Mouse (Mus musculus) layer of hippocampus, adult 9-11 months (tissue): ENCODE measurements around the gene Chpt1.
"Not testable (repeated sequence)": the region's sequence is repeated elsewhere in the genome, so short reads cannot be mapped to it uniquely, and the experiment has no call there.

Experiments used
- DNase-seq: peaks from one replicate; pipeline ENCODE4 v3.0.0; 2022

Chpt1 gene

DNA sequence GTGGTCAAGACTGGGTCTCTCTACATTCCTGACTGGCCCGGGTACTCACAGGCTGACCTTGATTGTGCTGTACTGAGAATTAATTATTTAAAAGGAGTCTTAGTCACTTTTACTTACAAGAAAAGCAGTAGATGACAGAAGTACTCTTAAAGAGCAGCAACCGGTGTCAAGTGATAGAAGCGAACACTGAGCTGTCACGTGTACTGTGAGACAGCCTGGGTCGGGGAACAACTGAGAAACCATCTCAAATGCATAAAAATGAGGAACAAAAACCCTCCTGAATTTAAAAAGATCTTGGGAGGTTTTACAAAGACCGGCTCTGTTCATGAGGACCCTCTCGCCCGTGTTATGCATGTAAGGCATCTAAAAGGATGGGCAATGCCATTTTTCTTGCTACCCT lies 11.2 kb downstream of the Chpt1 start:
- DNase-seq: no peak

DNA sequence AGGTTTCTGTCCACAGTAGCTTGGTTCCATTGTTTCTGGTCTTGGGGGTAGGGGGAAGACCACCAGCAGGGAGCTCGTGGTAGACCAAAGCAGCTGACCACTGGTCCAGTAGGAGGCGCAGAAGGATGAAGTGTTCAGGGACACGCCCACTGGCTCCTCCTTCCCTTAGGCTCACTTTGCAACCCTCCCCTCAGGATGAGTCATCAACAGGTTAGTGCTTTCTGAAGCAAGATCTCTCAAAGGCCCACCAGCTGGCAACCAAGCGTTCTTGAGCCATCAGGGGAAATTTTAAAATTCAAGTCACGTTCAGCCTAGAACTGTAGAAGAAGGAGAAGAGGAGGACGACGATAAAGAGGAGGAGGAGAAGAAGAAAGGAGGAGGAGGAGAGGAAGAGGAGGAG lies 12.2 kb downstream of the Chpt1 start:
- DNase-seq: no peak

DNA sequence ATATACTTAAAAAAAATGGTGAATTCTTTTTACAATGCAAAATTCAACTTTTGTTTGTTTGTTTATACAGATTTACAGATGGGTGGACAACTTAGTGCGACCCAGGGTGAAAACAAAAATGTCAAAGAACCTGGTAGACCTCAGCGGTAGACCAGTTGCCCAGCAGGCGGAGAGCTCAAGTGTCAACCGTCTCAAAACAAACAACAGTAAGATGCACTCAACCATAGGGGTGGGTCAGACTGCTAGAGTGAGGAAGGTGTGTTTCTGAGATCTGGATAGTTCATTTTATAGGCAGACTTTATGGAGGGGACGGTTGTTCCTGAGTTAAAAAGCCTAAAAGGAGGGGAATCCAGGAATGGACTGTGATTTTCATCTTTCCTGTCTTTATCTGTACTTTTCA lies 15.2 kb downstream of the Chpt1 start:
- no peak for DNase-seq

DNA sequence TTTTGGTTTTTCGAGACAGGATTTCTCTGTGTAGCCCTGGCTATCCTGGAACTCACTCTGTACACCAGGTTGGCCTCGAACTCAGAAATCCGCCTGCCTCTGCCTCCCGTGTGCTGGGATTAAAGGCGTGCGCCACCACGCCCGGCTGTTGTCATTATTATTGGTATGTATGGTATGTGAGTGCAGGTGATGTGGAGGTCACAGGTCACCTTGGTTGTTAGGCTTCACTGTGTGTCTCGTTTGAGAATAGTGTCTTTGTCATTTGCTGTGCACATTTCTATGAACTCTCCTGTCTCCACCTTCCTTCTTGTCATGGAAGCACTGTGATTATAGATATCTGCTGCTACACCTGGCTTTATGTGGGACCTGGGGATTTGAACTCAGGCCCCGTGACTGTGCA lies 21.0 kb downstream of the Chpt1 start:
- DNase-seq: not testable (repeated sequence)

DNA sequence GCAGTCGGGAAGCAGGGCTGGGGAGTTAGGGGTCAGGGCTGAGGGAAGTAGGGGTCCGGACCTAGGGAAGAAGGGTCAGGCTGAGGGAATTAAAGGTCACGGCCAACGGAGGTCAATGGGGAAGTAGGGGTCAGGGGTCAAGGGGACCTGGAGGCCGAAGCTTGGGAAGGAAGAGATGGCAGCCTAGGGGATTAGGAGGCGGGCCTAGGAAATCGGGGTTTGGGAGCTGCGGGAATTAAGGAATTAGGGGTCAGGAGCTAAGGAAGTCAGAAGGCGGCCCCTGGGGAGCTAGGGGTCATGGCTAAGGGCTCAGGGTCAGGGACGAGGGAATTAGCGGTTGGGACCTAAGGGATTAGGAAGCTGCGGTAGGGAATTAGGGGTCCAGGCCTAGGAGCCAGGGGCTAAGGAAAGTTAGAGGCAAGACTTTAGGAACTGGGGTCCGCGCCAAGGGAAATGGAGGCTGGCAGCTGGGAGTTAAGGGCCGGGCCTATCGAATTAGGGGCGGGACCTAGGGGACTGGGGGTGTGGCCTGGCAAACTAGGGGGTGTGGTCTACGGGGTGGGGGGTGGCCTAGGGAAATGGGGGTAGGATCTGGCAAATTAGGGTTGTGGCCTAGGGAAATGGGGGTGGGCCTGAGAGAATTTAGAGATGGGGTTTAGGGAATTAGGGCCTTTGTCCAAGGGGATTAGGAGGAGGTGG lies 43.6 kb downstream of the Chpt1 start:
- DNase-seq: no peak

DNA sequence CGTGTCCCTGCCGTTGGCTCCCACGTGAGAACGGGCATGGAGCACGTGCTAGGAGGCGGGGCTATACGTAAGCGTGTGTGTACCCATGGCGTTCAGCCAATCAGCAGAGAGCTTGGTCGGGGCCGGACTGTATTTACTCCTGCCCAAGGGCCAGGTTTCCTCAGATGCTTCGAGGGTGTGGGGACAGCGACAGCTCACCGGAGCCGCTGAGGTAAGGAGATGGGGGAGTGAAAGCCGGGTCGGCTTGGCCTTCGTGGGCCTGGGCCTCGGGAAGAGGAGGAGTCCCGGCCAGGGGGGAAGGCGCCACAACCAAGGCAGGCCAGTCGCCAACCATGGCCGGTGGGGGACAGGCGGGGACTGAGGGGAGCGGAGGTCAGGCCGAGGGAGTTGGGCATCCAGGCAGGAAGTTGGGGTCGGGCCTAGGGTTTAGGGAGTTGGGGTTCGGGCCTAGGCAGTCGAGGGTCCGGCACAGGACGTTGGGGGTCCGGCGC lies 44.3 kb downstream of the Chpt1 start, which contains the start of gene Sycp3:
TSS of gene Sycp3 (plus strand) at position 68 of the 491 bp plus-strand sequence.
- DNase-seq: no peak

DNA sequence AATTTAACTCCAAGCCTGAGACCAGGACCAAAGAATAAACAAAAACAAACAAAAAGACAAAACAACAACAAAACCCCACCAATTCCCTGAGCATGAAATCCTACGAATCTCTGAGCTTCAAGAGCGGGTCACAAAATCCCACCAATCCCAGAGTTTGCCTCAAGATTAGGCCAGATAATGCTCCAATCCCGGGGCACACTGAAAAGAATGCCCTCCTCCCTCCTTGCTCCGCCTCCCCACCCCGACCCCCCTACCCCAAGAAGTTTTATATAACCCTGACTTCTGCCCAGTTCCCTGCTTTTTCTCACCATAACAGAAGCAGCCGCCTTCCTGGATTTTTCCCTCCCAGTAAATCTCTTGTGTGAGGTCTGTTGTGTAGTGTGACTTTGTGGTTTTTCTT lies 46.1 kb downstream of the Chpt1 start:
- no peak for DNase-seq

DNA sequence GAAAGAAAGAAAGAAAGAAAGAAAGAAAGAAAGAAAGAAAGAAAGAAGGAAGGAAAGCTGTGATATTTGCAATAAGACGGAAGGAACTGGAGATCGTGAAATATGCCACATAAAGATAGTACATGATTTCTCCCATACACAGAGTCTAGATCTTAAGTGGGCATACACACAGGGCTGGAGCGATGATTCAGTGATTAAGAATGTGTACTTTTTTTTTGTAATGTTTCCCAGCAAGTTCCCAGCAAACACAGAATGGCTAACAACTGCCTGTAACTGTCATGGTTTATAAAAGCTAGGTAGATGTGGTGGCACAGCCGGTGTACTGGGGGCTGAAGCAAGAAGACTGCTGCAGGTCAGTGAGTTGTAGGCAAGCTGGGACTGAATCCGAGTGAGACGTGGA lies 51.9 kb downstream of the Chpt1 start:
- DNase-seq: no peak

DNA sequence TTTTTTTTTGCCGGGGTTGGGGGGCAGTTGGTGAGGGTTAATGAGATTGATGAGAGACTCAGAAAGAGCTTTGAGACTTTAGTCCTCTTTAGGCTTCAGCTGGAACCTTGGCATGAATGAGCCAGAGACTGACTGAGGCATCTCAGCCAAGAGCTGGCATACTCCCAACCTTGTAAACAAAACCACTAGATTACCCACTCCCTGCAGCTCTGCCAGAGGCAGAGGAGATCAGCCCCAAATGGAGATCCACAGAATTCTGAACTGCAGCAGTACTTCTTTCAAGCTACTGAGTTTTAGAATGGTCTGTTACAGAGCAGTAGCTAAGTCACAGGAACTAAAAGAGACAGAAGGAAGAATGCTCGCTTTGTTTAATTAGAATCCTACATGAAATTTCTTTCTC lies 52.7 kb downstream of the Chpt1 start:
- peak; percentile 67 for DNase-seq

DNA sequence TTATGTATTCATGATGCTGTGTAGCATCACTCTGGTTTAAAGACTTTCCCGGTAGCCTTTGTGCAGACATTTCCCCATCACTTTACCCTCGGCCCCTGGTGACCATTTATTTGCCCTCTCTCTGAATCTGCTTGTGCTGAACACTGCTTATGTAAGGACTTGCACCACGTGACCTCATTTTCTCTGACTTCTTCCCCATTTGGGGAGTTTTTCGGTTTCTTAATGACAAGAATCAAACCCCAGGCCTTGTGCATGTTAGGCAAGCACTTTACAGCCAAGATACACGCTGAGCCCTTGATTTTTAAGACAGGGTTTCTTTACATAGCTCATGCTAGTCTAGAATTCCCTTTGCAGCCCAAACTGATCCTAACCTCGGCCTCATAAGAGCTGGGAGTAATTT lies 62.6 kb downstream of the Chpt1 start:
- no peak for DNase-seq

DNA sequence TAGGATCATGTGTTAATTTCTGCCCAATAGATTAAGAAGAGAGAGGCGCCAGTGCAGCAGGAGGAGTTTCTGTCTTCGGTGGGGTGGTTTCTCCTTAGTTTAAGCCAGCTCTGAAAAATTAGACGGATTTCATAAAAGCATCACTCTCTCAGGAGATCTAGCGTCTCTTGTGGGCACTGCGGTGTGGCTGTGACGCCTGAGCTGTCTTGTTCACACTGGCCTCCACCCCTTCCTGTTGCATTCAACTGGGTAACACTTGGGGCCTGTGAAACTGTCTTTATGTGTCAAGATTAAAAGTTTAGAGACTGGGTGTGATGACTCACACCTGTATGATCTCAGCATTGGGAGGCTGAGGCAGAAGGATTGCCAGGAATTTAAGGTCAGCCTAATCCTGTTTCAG lies 75.9 kb downstream of the Chpt1 start:
- no peak for DNase-seq

DNA sequence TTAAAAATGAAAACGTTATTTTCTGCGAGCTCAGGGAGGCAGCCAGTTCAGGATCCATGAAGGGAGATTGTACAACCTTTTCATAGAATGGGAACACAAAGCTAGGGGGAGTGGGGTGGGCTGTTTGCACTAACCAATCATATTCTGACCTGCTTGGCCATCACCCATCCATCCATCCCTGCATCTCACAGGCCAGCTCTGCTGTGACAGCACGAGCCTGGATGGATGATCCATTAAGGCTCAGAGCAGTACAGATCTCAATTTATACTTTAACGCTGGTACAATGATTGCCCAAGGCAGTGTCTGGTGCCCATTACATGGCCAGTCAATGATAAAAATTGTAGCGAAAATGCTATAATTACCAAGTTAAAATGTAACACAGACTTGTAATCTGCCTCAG lies 77.0 kb downstream of the Chpt1 start:
- no peak for DNase-seq

DNA sequence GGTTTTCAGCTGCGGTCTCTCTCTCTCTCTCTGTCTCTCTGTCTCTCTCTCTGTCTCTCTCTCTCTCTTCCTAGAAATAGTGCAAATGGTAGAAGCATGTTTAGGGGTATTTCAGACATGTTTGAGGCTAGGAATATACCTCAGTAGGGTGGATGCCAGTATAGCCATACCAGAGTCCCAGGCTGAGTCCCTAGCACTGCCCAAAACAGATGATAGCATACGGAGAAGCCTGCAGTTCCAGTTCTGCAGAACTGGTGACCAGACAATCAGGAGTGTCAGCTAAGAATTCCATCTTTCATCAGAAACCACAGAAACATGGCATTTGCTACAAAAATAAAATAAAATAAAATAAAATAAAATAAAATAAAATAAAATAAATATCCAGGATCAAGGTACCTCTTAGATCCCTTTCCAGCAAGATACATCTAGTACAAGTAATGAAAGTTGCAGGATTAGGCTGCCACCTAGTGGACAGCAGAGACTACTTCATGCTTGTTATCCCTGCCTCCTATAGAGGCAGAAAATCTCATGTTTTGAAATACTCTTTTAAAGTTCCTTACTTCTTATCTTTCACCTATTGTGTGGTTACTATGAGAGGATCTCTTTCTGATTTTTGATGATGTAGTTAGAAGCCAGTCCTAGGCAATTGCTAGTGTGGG lies 77.6 kb downstream of the Chpt1 start:
- no peak for DNase-seq

DNA sequence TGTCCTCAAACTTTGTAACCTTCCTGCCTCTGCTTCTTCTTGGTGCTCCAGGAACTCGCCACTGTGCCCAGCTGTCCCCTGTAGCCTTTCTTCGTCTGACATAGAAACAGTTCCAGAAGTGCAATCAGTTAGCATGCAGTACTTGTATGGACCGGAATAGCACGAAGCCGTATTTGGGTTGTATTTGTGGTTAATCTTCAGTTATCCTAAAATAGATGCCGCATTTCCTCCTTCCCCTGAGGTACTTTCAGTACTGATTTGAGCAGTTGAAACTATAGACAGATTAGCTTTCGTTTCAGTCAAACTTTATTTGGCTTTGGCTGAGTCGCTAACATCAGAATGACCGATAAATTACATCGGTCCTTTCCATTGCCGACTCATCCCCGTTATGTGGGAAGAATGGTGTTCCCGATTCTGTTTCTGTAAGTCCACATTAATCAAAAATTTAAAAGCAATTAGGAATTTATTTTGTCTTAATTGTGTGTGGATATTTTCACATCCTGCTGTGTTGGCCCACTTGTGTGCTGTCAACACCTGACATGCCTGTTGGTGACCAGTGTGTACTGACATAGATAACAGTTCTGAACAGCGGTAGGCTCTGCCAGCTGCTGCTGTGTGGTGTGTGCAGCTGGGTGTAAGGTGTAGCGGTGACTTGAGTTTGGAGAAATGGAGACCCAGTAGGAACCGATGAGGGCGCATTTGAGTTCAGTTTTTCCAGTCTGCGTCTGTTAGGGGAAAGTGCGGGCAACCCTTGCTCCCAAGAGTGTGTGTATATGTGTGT lies 83.0 kb downstream of the Chpt1 start:
- no peak for DNase-seq

DNA sequence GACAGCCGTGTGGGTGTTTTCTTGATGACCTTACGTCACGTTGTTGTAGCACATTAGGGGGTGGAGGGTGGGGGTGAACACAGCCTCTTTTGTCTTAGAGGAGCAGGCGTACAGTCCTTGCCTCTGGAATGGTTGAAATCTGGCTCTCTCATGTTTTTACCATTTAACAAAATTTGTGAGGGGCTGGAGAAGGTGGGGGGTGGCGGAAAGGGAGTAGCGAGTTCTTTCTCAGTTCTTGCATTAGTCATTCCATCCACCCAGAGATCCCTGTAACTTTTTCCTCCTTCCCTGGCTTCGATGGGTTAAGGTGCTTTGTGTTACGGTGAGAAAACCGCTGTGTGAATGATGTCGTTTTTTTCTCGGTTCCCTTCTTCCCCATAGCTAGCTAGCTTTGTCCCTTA lies 83.7 kb downstream of the Chpt1 start:
- no peak for DNase-seq

DNA sequence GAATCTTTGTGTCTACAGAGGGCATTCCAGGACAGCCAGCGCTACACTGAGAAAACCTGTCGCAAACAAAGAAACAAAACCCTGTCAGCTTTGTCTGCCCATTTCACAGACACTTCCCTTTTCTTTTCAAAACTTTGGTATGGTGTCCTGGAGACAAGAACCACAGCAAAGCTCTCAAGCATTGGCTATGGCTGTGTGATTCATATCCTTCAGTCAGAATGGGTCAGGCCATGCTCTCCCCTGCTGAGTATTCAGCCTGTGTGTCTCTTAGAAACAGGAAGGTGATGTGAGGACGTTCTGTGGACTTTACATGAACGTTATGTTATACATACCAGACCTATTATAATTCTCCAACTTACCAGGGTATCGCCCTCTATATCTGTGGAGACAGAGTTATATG lies 86.2 kb downstream of the Chpt1 start:
- DNase-seq: no peak

DNA sequence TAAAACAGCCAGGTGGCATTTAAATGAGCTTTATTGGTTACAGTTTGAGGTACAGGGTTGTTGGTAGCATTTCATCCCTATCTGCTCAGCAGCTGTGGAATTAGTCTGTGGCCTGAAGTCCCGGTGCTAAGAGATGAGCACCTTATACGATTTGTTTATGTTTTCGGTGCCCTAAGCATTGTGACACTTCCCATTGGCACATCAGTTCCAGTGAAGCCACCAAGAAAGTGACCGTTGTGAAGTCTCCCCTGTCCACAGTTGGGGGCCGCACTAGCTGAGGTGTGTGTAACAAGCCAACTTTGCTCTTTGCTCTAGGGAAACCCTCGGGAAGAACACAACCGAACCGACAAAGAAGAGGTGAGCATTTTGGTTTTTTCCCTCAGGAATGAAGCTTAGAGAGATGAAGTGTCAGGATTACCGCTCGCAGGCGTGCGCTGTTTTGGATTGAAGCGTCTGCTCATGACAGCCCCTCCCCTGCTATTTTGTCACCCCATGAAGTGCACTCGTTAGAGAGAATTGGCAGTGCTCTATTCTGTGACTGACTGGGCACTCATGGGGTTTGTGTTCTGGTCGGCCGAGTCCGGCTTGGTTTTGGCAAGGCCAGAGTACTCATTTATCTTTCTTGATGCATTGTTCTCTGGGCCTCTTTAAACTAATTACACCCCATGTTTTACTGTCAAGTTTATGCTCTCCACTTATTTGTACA lies 91.4 kb downstream of the Chpt1 start:
- no peak for DNase-seq

DNA sequence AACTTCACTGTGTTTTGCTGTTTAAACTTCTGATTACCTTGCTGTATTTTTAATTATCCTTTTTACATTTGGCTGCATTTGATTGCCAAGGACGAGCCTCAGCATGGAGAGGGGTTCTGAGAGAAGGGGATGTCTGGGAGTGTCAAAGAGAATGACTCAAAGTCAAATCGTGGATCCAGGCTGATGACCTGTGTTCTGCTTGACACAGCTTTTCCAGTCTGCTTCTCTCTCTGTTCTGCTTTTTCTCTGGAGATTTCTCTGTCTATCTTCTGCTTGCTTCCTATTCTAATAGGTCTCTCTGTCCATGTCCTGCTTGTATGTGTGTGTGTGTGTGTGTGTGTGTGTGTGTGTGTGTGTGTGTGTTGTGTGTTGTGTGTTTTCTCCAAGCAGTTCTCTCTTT lies 94.1 kb downstream of the Chpt1 start:
- no peak for DNase-seq

DNA sequence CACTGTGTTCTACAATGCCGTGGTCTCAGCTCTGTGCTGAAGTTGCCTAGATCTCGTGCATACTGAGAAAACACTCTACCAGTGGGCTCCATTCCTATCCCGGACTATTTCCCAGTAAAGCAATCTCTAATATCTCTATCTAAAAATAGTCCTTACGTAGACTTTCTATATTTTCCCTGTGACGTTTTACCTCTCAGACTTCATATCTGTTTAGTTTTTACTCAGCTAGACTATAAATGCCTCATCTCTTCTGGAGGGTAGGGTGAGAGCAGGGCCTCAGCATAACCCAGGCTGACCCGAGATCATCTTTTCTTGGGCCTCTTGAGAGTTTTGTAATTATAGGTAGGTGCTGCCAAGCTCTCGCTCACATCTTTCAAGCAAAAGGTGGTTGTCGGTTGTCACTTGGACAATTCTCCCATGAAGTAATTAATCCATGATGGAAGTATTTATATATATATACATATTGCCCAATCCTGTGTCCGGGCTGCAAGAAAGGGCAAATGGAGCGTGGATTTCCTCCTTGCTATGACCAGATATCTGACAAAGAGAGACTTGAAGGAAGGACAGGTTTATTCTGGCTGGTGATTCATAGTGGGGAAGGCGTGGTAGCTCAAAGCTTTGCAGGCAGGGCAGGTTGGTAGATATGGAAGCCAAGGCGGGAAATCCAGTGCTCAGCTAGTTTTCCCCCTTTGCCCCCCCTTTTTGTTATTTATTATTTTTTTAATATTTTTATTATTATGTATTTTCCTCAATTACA lies 95.8 kb downstream of the Chpt1 start:
- DNase-seq: no peak

DNA sequence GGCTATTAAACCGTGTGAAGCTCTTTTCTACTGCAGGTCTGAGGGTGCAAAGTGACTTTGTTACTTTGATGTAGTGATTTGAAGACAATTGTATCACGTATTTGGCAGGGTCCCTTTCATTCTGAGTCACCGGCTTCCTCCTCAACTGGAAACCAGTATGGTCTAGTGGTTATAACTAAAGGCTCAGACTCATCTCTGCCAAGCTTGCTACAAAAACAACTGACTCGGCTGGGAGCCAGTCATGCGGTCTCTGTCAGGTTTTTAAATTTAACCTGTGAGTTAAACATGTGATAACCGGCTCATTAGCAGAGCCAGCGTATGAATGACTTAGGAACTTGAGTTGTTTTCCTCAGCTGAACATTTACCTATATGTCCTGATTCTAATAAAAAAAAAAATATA lies 98.1 kb downstream of the Chpt1 start:
- peak; percentile 55 for DNase-seq

DNA sequence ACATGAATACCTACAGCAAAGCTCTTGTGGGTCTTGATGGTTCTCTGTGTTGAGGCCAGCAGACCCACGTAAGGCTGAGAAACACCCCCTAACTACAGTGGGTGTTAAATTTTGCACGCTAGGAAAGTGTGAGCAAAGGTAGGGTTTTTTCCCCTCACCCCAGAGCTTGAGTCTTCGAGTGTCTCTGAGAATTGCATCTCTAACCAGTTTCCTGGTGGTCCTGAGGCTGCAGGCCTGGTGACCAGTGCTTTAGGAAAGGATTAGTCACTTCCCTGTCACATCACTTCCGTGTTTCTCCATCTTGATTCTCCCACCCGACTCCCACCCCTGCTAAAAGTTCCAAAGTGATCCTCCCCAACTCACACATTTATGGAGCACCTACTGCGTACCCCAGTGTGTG lies 99.7 kb downstream of the Chpt1 start:
- no peak for DNase-seq

DNA sequence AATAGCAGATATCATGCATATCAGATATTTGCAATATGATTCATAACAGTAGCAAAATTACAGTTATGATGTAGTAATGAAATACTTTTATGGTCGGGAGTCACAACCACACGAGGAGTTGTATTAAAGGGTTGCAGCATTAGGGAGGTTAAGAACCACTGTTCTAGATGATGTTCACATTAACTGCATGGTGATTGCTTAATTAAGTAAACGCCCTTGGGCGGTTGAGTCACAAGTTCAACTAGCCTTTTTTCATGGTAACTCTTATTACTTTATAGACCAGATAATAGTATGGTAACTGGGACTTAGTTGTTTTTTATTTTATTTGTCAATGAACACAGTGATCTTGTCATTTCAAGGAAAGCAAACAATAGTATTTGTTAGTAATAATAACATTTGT lies 100.9 kb downstream of the Chpt1 start:
- no peak for DNase-seq
